Mouse (Mus musculus) heart, postnatal 0 days (tissue): ENCODE measurements at regions not wholly inside any gene's neighbourhood (a gene's known extent, or its start where the extent isn't known, plus 50 kb on each side); places are given as distances from the start of the nearest gene placed in this dataset.

ENCODE experiments used
- CTCF ChIP-seq: IDR thresholded peaks from 2 replicates; pipeline ENCODE4 v1.5.1; 2016; ENCODE audit warnings: antibody characterized with exemption, control low read depth, low read depth
- EP300 ChIP-seq: IDR thresholded peaks from 2 replicates; pipeline ENCODE4 v1.6.1; 2016; ENCODE audit warnings: antibody characterized with exemption, low read depth

- TF ChIP-seq EP300 (no peak), CTCF (no peak)
Observed at GRCm38 (mm10) chr3:121600388-121600787, 68.2 kb upstream of the Slc44a3 start.
